Mouse (Mus musculus) limb, embryonic 14.5 days (tissue): ENCODE results near the gene Zfp219. TPM values are rescaled to one million over a fixed set of nuclear protein-coding genes. Genes with fewer than 3 reads are reported as not detected.

Experiments used
- ATAC-seq: fragments of 200-750 bp; cut with Nextera tagmentation; 2 replicates; pipeline ENCODE4 v1.8.0; 2017; ENCODE audit warnings: low read depth, moderate number of reproducible peaks, moderate TSS enrichment; ENCODE audit not compliant: low FRiP score
- DNase-seq: peaks from one replicate; pipeline ENCODE4 v3.0.0-alpha.2; 2015; ENCODE audit warnings: low spot score
- H3K27ac ChIP-seq: fragments of 300-500 bp; sonication (generic); replicated peaks from 2 replicates; pipeline ENCODE4 v1.5.1; 2014; ENCODE audit warnings: low read depth, mild to moderate bottlenecking, low read length, moderate library complexity, mixed read lengths
- H3K27me3 ChIP-seq: fragments of 300-500 bp; sonication (generic); 2 replicates; pipeline ENCODE4 v1.6.1; 2014; ENCODE audit warnings: low read length, mixed read lengths; ENCODE audit not compliant: control insufficient read depth, insufficient read depth
- H3K36me3 ChIP-seq: fragments of 300-500 bp; sonication (generic); 2 replicates; pipeline ENCODE4 v1.6.1; 2014; ENCODE audit warnings: mild to moderate bottlenecking, low read length, moderate library complexity, mixed read lengths; ENCODE audit not compliant: control insufficient read depth, insufficient read depth
- H3K4me1 ChIP-seq: fragments of 300-500 bp; sonication (generic); 2 replicates; pipeline ENCODE4 v1.6.1; 2014; ENCODE audit warnings: antibody characterized with exemption, low read length, mixed read lengths; ENCODE audit not compliant: control insufficient read depth, insufficient read depth
- H3K4me2 ChIP-seq: fragments of 300-500 bp; sonication (generic); replicated peaks from 2 replicates; pipeline ENCODE4 v1.6.1; 2014; ENCODE audit warnings: low read depth, mild to moderate bottlenecking, low read length, moderate library complexity; ENCODE audit not compliant: severe bottlenecking
- H3K4me3 ChIP-seq: fragments of 300-500 bp; sonication (generic); replicated peaks from 2 replicates; pipeline ENCODE4 v1.5.1; 2014; ENCODE audit warnings: low read length
- H3K9ac ChIP-seq: fragments of 300-500 bp; sonication (generic); 2 replicates; pipeline ENCODE4 v1.6.1; 2014; ENCODE audit warnings: mild to moderate bottlenecking, low read depth, low read length, moderate library complexity; ENCODE audit not compliant: severe bottlenecking
- H3K9me3 ChIP-seq: fragments of 300-500 bp; sonication (generic); 2 replicates; pipeline ENCODE4 v1.6.1; 2016; ENCODE audit warnings: low read length; ENCODE audit not compliant: control insufficient read depth
- POLR2A ChIP-seq: fragments of 200-500 bp; IDR thresholded peaks from 2 replicates; pipeline ENCODE4 v1.8.0; 2012; ENCODE audit warnings: inconsistent platforms, mild to moderate bottlenecking, moderate library complexity, borderline replicate concordance; ENCODE audit not compliant: insufficient read depth, insufficient read length; ENCODE audit errors: extremely low read depth
- WGBS: fragments of 180-500 bp; shearing (Covaris S2); extraction: QIAGEN DNeasy Blood & Tissue Kit; methylation state at CpG from one replicate; pipeline ENCODE4 v1.1.7; 2014; 5-methylcytosine and 5-hydroxymethylcytosine counted together
- polyA plus RNA-seq, 2 experiments: library from polyadenylated mRNA; depleted of rRNA in 1 of 2; stranded (reverse) in 1 of 2; unstranded in 1 of 2; fragments of >200 nt; fragmentation: Nextera tagmentation in 1 of 2; extraction: Ambion mirVana in 1 of 2; gene quantifications; 2 replicates each; pipeline versions ENCODE4 v1.2.1 to v1.2.3; 2012 to 2014

The Zfp219 gene
- polyA plus RNA-seq, 2 experiments = 30.3 to 89.4 TPM

- Histone ChIP-seq H3K4me1 (peaks cover 28% of the 10 kb centered on the region), H3K27me3 (no peaks in the 10 kb centered on the region), H3K4me2 (no peak overlapping the region), H3K36me3 (no peaks in the 10 kb centered on the region), H3K9ac (no peak overlapping the region), H3K4me3 (no peak overlapping the region), H3K27ac (no peak overlapping the region), H3K9me3 (no peaks in the 10 kb centered on the region)
- no peak for TF ChIP-seq POLR2A
- 89% methylated on average over 8 of the region's 8 CpGs for WGBS
- no peak for DNase-seq
- ATAC-seq = no peak
Observed at GRCm38 (mm10) chr14:52021568-52022212, 1.2 kb upstream of the Zfp219 start.

GRCm38 (mm10) chr14:52021138-52021529, 601 bp upstream of the Zfp219 start:
- Histone ChIP-seq H3K4me3 (peak overlapping the region; percentile 50), H3K27me3 (no peaks in the 10 kb centered on the region), H3K9me3 (no peaks in the 10 kb centered on the region), H3K27ac (peak overlapping the region; percentile 99), H3K4me1 (peaks cover 28% of the 10 kb centered on the region), H3K4me2 (peak overlapping the region; percentile 64), H3K36me3 (no peaks in the 10 kb centered on the region), H3K9ac (peak overlapping the region; percentile 83; the same call in 1 of the 2 replicates)
- no peak for TF ChIP-seq POLR2A
- DNase-seq (no peak), ATAC-seq (no peak)
- 65% methylated on average over 4 of the region's 4 CpGs for WGBS

GRCm38 (mm10) chr14:52019590-52020340, 768 bp downstream of the Zfp219 start:
- DNase-seq (peak; percentile 98), ATAC-seq (peak; percentile 89)
- peak; percentile 78; the same call in 1 of the 2 replicates for TF ChIP-seq POLR2A
- Histone ChIP-seq H3K4me1 (peaks cover 34% of the 10 kb centered on the region), H3K4me2 (peak overlapping the region; percentile 64), H3K36me3 (no peaks in the 10 kb centered on the region), H3K27ac (peak overlapping the region; percentile 99), H3K27me3 (no peaks in the 10 kb centered on the region), H3K9ac (peak overlapping the region; percentile 83), H3K9me3 (no peaks in the 10 kb centered on the region), H3K4me3 (peak overlapping the region; percentile 50)
- 1% methylated on average over 48 of the region's 74 CpGs for WGBS

GRCm38 (mm10) chr14:52019051-52019589, 1.4 kb downstream of the Zfp219 start:
- Histone ChIP-seq H3K27me3 (no peaks in the 10 kb centered on the region), H3K9ac (peak overlapping the region; percentile 83), H3K4me1 (peaks cover 34% of the 10 kb centered on the region), H3K4me3 (peak overlapping the region; percentile 50), H3K4me2 (peak overlapping the region; percentile 64), H3K36me3 (no peaks in the 10 kb centered on the region), H3K27ac (peak overlapping the region; percentile 99), H3K9me3 (no peaks in the 10 kb centered on the region)
- ATAC-seq = peak; percentile 7; the same call in 1 of the 2 replicates
- no peak for TF ChIP-seq POLR2A
- 26% methylated on average over 12 of the region's 12 CpGs for WGBS
- no peak for DNase-seq

- Histone ChIP-seq H3K4me3 (peak overlapping the region; percentile 50), H3K27ac (peak overlapping the region; percentile 99), H3K9me3 (no peaks in the 10 kb centered on the region), H3K4me1 (peaks cover 36% of the 10 kb centered on the region), H3K27me3 (no peaks in the 10 kb centered on the region), H3K36me3 (no peaks in the 10 kb centered on the region), H3K4me2 (peak overlapping the region; percentile 64), H3K9ac (peak overlapping the region; percentile 83)
- ATAC-seq = no peak
- no peak for DNase-seq
- WGBS = 90% methylated on average over 15 of the region's 15 CpGs
- no peak for TF ChIP-seq POLR2A
Observed at GRCm38 (mm10) chr14:52018248-52019050, 2.1 kb downstream of the Zfp219 start.
